ENCODE assay signal across 14 mouse cellular contexts in the genomic region with DNA sequence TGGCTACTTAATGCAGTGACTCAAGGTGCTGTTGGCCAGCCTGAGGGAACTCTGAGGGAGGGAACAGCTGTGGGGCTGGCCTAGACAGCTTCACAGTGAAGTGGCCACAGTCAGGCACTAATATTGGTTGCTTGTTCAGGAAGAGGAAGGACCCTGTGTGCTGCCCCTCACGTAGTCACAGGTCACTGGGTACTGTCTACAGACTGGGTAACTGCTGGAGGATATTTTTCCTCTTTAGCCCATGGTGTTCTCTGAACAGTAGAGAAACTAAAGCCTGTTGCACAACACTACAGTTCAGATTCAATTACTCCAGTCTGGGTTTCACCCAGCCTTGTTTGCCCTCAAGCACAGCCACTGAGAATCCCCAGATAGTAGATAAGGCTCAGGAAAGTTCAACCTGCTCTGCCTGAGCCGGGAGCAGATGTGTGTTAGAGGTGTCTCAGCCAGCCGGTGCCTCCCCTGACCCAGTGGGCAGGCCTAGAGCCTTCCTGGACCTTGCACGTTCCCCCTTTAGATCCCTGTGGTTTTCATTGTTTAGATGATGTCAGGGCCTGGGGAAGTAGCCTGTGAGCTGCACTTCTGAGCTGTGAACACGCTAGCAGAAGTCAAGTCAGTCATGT. TPM values are rescaled to one million over a fixed set of nuclear protein-coding genes. Genes with fewer than 3 reads are reported as not detected.
DNase-seq lines count a peak whose midpoint lies in the region; ATAC-seq and TF ChIP-seq lines count a peak whose summit lies in the region.
"Had no signal": no experiment of that assay in that cellular context is flagged by ENCODE, and none has a peak within 500 bp of the region (broad histone marks: within the 10 kb centered on the region; RNA-seq: fewer than 3 reads in every experiment).

No protein-coding gene starts in this region.

- in situ Hi-C loops in CH12.LX (cut with MboI; ENCODE audit: low pct_ligation_motif_present, low pct_unique_long_range_greater_than_20kb, low sequenced_read_pairs), result no loop called here

- DNase-seq in kidney, postnatal 25 days, result no peak
- DNase-seq in CH12.LX (ENCODE audit: extremely low read depth), result peak; percentile 62
- DNase-seq in intestine, embryonic 14.5 days (ENCODE audit: low spot score), result no peak
- no peak for DNase-seq in thymus, adult 2 months
- DNase-seq in gastrocnemius, postnatal 25 days, result no peak
- no peak for DNase-seq in heart, postnatal 14 days
- DNase-seq: adrenal gland, postnatal 36 days; cerebellum, adult 18-20 months; lung, embryonic 14.5 days; thymus, postnatal 14 days had no signal

- no peaks in the 10 kb centered on the region for H3K79me2 ChIP-seq in CH12.LX (replicated peaks; ENCODE audit: control insufficient read depth, extremely low read depth, insufficient read depth, poor library complexity, severe bottlenecking)
- H3K79me2 ChIP-seq in macrophage (ENCODE audit: inconsistent target), result no peaks in the 10 kb centered on the region

- TF ChIP-seq EP300 in CH12.LX (IDR thresholded peaks at IDR 0.05; ENCODE audit: low read length), result no peak

- no peak for TF ChIP-seq RAD21 in CH12.LX (IDR thresholded peaks at IDR 0.05; ENCODE audit: low read depth, low read length)

- H3K27me3 ChIP-seq in kidney, embryonic 14.5 days (ENCODE audit: control insufficient read depth, insufficient read depth, low read length), result no peaks in the 10 kb centered on the region
- H3K27me3 ChIP-seq in CH12.LX (replicated peaks), result no peaks in the 10 kb centered on the region
- no peaks in the 10 kb centered on the region for H3K27me3 ChIP-seq in intestine, embryonic 14.5 days (replicated peaks; ENCODE audit: control insufficient read depth, insufficient read depth, low read length)
- H3K27me3 ChIP-seq in thymus, adult 2 months (ENCODE audit: control insufficient read depth, insufficient read depth, low read length), result no peaks in the 10 kb centered on the region
- H3K27me3 ChIP-seq: embryonic facial prominence, embryonic 12.5 days had no signal

- peak; percentile 60; the same call in 1 of the 2 replicates for ATAC-seq in kidney, embryonic 14.5 days (ENCODE audit: low FRiP score, low TSS enrichment)
- ATAC-seq in intestine, embryonic 14.5 days (replicated peaks; ENCODE audit: low FRiP score, low TSS enrichment, low read depth), result 0 out of 2 replicates have a peak, but pooled peaks have one; percentile 34
- ATAC-seq: forebrain, embryonic 14.5 days had no signal

- no peak for TF ChIP-seq POLR2A in CH12.LX (IDR thresholded peaks at IDR 0.05; ENCODE audit: low read depth, low read length)
- TF ChIP-seq POLR2A in thymus, adult 2 months (IDR thresholded peaks at IDR 0.05; ENCODE audit: control insufficient read depth, extremely low read depth, insufficient read depth, low read length, poor library complexity), result no peak

- no peaks in the 10 kb centered on the region for H3K9me3 ChIP-seq in kidney, embryonic 14.5 days (ENCODE audit: control insufficient read depth, low read length)
- H3K9me3 ChIP-seq in CH12.LX (replicated peaks; ENCODE audit: low read length), result no peaks in the 10 kb centered on the region
- H3K9me3 ChIP-seq in intestine, embryonic 14.5 days (ENCODE audit: control insufficient read depth, low read length), result no peaks in the 10 kb centered on the region
- H3K9me3 ChIP-seq: embryonic facial prominence, embryonic 12.5 days had no signal

- dilution Hi-C loops in CH12.LX (cut with MboI; ENCODE audit: extremely low pct_ligation_motif_present, extremely low pct_unique_long_range_greater_than_20kb, low sequenced_read_pairs), result no loop called here

- no peak overlapping the region for H3K4me3 ChIP-seq in kidney, embryonic 14.5 days (ENCODE audit: low read length)
- H3K4me3 ChIP-seq in CH12.LX (replicated peaks in 1 of 3; ENCODE audit: low read depth in 2 of 3, low read length in 2 of 3, poor library complexity in 1 of 3) (no peak overlapping the region), macrophage (ENCODE audit: inconsistent target) (no peak overlapping the region)
- no peak overlapping the region for H3K4me3 ChIP-seq in intestine, embryonic 14.5 days (ENCODE audit: low read depth, low read length)
- H3K4me3 ChIP-seq in thymus, adult 2 months (ENCODE audit: control insufficient read depth, insufficient read depth, low read length), result no peak overlapping the region
- H3K4me3 ChIP-seq: embryonic facial prominence, embryonic 12.5 days had no signal

- H3K9ac ChIP-seq in kidney, embryonic 14.5 days (ENCODE audit: low read depth, low read length), result no peak overlapping the region
- peak overlapping the region; percentile 18; the same call in 1 of the 2 replicates for H3K9ac ChIP-seq in CH12.LX (ENCODE audit: insufficient read depth, low read depth)
- H3K9ac ChIP-seq in intestine, embryonic 14.5 days (ENCODE audit: low read length), result no peak overlapping the region
- H3K9ac ChIP-seq: embryonic facial prominence, embryonic 12.5 days; lung, embryonic 14.5 days had no signal

- H3K27ac ChIP-seq in kidney, embryonic 14.5 days (ENCODE audit: low read depth, low read length), result peak overlapping the region; percentile 43; the same call in 1 of the 2 replicates
- peak overlapping the region; percentile 82 for H3K27ac ChIP-seq in CH12.LX (ENCODE audit: insufficient read depth, low read depth)
- H3K27ac ChIP-seq in intestine, embryonic 14.5 days (ENCODE audit: low read depth), result 0 out of 2 replicates have a peak overlapping the region, but pooled peaks have one; percentile 7
- H3K27ac ChIP-seq in macrophage, result peak overlapping the region; percentile 49
- no peak overlapping the region for H3K27ac ChIP-seq in thymus, adult 2 months (ENCODE audit: control insufficient read depth, insufficient read depth, low read length)
- H3K27ac ChIP-seq: embryonic facial prominence, embryonic 12.5 days had no signal

- intact Hi-C loops in heart, postnatal 14 days (cut with DNase I), result no loop called here

- 57% methylated on average over 5 of the region's 5 CpGs for WGBS in kidney, embryonic 14.5 days
- 42% methylated on average over 5 of the region's 5 CpGs for WGBS in intestine, embryonic 14.5 days
- WGBS in macrophage (ENCODE audit: missing documents), result 8% methylated on average over 5 of the region's 5 CpGs
- WGBS in thymus, adult 2 months, result 37% methylated on average over 5 of the region's 5 CpGs

- no peaks in the 10 kb centered on the region for H3K4me1 ChIP-seq in kidney, embryonic 14.5 days (ENCODE audit: control insufficient read depth, insufficient read depth, low read length)
- peaks cover 44 to 96% of the 10 kb centered on the region in 2 experiments for H3K4me1 ChIP-seq in CH12.LX (ENCODE audit: control insufficient read depth in 1 of 2, insufficient read depth in 2 of 2)
- H3K4me1 ChIP-seq in intestine, embryonic 14.5 days (replicated peaks; ENCODE audit: control insufficient read depth, insufficient read depth, low read length), result no peaks in the 10 kb centered on the region
- H3K4me1 ChIP-seq in thymus, adult 2 months (replicated peaks; ENCODE audit: control insufficient read depth, insufficient read depth, low read length), result peaks cover 3% of the 10 kb centered on the region; the same call in 1 of the 2 replicates
- H3K4me1 ChIP-seq: embryonic facial prominence, embryonic 12.5 days had no signal

- TF ChIP-seq CTCF in CH12.LX (conservative IDR thresholded peaks at IDR 0.05 in 1 of 2, IDR thresholded peaks at IDR 0.05 in 1 of 2; ENCODE audit: low read depth in 2 of 2, low read length in 2 of 2), result no peak
- TF ChIP-seq CTCF in thymus, adult 2 months (IDR thresholded peaks at IDR 0.05; ENCODE audit: borderline replicate concordance, control insufficient read depth, extremely low read depth, insufficient read depth, low read length, poor library complexity), result no peak

- H3K4me2 ChIP-seq in kidney, embryonic 14.5 days (replicated peaks; ENCODE audit: low read depth, low read length), result no peak overlapping the region
- H3K4me2 ChIP-seq in CH12.LX (ENCODE audit: insufficient read depth, low read depth, poor library complexity, severe bottlenecking), result peak overlapping the region; percentile 24
- H3K4me2 ChIP-seq in intestine, embryonic 14.5 days (ENCODE audit: low read length), result no peak overlapping the region
- H3K4me2 ChIP-seq: embryonic facial prominence, embryonic 12.5 days; lung, embryonic 14.5 days had no signal

- peaks cover 2% of the 10 kb centered on the region; the same call in 1 of the 2 replicates for H3K36me3 ChIP-seq in kidney, embryonic 14.5 days (ENCODE audit: control insufficient read depth, insufficient read depth, low read length)
- peaks cover 13 to 71% of the 10 kb centered on the region in 2 experiments for H3K36me3 ChIP-seq in CH12.LX (replicated peaks in 1 of 2; ENCODE audit: control insufficient read depth in 1 of 2, insufficient read depth in 1 of 2, low read length in 1 of 2)
- H3K36me3 ChIP-seq in intestine, embryonic 14.5 days (ENCODE audit: control insufficient read depth, insufficient read depth, low read length), result 0 out of 2 replicates have a peak, but pooled peaks cover 4% of the 10 kb centered on the region
- no peaks in the 10 kb centered on the region for H3K36me3 ChIP-seq in macrophage (ENCODE audit: inconsistent target)
- no peaks in the 10 kb centered on the region for H3K36me3 ChIP-seq in thymus, adult 2 months (ENCODE audit: control insufficient read depth, insufficient read depth, low read length)

TF ChIP-seq in CH12.LX, 34 proteins besides CTCF, POLR2A, EP300 and RAD21:
- no peak for TF ChIP-seq ZNF384 (IDR thresholded peaks at IDR 0.05; ENCODE audit: low read depth, low read length)
- TF ChIP-seq BHLHE40 (IDR thresholded peaks at IDR 0.05; ENCODE audit: low read depth, low read length), result peak; percentile 44; the same call in 1 of the 2 replicates
- TF ChIP-seq NELFE (IDR thresholded peaks at IDR 0.05; ENCODE audit: low read depth, low read length), result peak; percentile 24; the same call in 1 of the 2 replicates
- TF ChIP-seq ETS1 (conservative IDR thresholded peaks at IDR 0.05; ENCODE audit: low read depth, low read length), result peak; percentile 69
TF ChIP-seq in CH12.LX: peak in this region for 3.

RNA-seq across cellular contexts. Expression of a gene that starts 48.6 kb away (rescaled TPM):
- polyA plus RNA-seq in kidney, embryonic 14.5 days (2014; fragmentation: Nextera tagmentation; extraction: Ambion mirVana), result 7.0 and 24.0 TPM in 2 replicates
- 46.2 and 49.6 TPM in 2 replicates for total RNA-seq in CH12.LX (2012; rRNA removed)
- 24.8 and 26.9 TPM in 2 replicates for total RNA-seq in CH12.LX (2014; rRNA removed)
- 64.4 and 65.6 TPM in 2 replicates for polyA plus RNA-seq in CH12.LX (2012; ENCODE audit: insufficient read length, low read depth)
- 5.6 and 7.3 TPM in 2 replicates for polyA plus RNA-seq in intestine, embryonic 14.5 days (2014; fragmentation: Nextera tagmentation; extraction: Ambion mirVana)
- 1 to 10 TPM in 6 of 26 experiments, under 1 TPM in 1, not detected in 19; 0.74 to 2.4 (median 1.4) TPM for total RNA-seq in macrophage (2018; cell fraction: chromatin; rRNA removed)
- total RNA-seq in macrophage (2018; cell fraction: cytosol; rRNA removed), result 1 to 10 TPM; 1.0 to 6.2 (median 2.9) TPM
- 1 to 10 TPM in 8 of 26 experiments, under 1 TPM in 7, not detected in 11; 0.55 to 2.6 (median 1.1) TPM for total RNA-seq in macrophage (2018; cell fraction: nucleus; rRNA removed)
- polyA plus RNA-seq in macrophage (2018), result 1.8 to 10.5 TPM (median 1.9 TPM) in 3 replicates
- 8.8 and 9.6 TPM in 2 replicates for polyA plus RNA-seq in thymus, adult 2 months (2012; rRNA removed)
- total RNA-seq in gastrocnemius, postnatal 25 days (2021), result 10 to 100 TPM in 1 of 2 experiments, 1 to 10 TPM in 1; 9.4 to 11.3 TPM
- total RNA-seq in heart, postnatal 14 days (2021), result 10 to 100 TPM; 20.7 to 21.2 TPM
